Mouse (Mus musculus) left cerebral cortex, adult 2 months (tissue): ENCODE results near the gene Daam1. TPM values are rescaled to one million over a fixed set of nuclear protein-coding genes. Genes with fewer than 3 reads are reported as not detected.
A peak's percentile ranks its signal among the peaks of the same experiment; 100 is the strongest.
"Not testable (repeated sequence)": the region's sequence is repeated elsewhere in the genome, so short reads cannot be mapped to it uniquely, and the experiment has no call there.

Experiments
- DNase-seq, 2 experiments: peaks; one replicate each; pipeline ENCODE4 v3.0.0; 2021 to 2022; ENCODE audit warnings: low spot score in 2 of 2, mixed read lengths in 1 of 2; ENCODE audit errors: extremely low spot score in 1 of 2
- H3K27ac ChIP-seq: fragments of 200-600 bp; 2 replicates; pipeline ENCODE4 v1.8.1; 2022
- H3K4me3 ChIP-seq: fragments of 200-600 bp; 2 replicates; pipeline ENCODE4 v1.8.1; 2022
- CTCF ChIP-seq: fragments of 200-600 bp; IDR thresholded peaks from 2 replicates; pipeline ENCODE4 v1.8.1; 2022; ENCODE audit warnings: antibody characterized with exemption, mild to moderate bottlenecking, moderate library complexity
- intact Hi-C: fragments of 180-260 bp; cut with DNase I; formaldehyde crosslinking; loops from one replicate; pipeline ENCODE4 v1.15.1; 2025
- total RNA-seq, 2 experiments: library from RNA; stranded (reverse); gene quantifications; 2 replicates each; pipeline ENCODE4 v1.2.3; 2021

Daam1 gene
- total RNA-seq, 2 experiments from 2014 or later: 48.0 to 55.0 TPM

DNA sequence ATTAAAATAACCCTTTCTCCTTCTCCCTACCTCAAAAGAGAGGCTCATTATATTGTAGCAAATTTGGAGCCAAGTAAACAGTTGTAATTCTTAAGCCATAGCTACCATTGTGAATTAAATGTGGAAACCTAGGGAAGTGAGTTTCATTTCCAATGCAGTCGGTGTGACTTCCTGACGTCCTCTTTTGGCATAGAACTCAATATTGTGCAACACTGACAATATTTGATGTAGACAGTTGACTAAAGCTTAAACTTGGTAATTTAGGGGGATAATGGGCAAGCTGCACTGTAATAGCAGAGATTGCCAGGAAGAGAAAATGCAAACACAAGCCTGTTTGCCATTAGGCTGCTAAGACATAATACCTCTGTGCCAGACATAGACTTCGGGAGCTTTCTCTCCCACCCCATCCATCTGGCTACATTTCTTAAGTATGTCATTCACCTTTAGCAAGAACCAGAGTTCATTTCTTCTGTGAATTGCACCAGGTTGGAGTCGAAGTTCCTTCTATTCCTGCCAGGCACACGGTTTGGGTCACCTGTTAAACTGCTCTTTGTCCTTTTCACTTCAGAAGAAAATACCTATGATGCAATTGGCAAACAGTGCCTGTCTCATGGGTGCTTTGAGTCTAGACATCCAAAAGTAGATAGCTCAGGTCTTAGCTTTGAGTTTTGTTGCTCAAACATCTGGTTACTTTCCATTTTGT, 5.2 kb downstream of the Daam1 start:
- no peak overlapping the region for H3K27ac ChIP-seq
- TF ChIP-seq CTCF: no peak
- DNase-seq: no peak
- no peak overlapping the region for H3K4me3 ChIP-seq
- intact Hi-C loops: no loop called here

DNA sequence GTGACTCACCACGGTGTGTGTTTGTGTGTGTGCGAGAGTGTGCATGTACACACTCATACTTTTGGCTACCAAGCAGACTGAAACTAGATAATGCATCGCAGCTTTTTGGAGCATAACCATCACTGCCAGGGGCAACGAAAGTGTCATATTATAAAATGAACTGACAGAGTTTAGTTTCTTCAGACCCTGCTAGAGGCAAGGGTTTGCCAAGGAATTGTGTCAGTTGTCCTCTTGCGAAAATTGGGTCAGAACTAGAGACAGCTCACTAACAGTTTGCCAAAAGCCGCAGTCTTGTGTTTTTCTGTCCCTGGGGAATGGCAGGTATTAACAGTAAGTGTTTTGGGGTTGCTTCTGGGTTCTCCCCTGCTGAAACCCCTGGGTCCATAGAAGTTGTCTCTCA, 5.9 kb downstream of the Daam1 start:
- Histone ChIP-seq H3K27ac (no peak overlapping the region), H3K4me3 (no peak overlapping the region)
- no peak for TF ChIP-seq CTCF
- DNase-seq: no peak
- intact Hi-C loops: no loop called here

DNA sequence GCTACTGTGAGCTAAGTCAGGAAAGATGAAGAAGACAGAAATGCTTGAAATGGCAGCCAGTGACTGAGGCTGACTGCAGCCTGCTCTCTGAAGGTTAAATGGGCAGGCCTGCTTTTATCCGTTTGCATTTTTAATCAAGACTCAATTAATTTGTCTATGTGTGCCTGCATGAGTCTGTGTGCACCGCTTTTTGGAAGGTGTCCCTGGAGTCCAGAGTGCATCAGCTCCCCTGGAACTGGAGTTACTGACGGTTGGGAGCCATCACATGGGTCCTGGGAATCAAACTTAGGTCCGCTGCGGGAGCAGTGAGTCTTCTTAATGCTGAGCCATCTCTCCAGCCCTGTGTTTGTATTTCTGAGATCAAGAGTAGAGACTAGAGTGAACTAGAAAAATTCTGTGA, 6.7 kb downstream of the Daam1 start:
- intact Hi-C loops: no loop called here
- no peak for TF ChIP-seq CTCF

DNA sequence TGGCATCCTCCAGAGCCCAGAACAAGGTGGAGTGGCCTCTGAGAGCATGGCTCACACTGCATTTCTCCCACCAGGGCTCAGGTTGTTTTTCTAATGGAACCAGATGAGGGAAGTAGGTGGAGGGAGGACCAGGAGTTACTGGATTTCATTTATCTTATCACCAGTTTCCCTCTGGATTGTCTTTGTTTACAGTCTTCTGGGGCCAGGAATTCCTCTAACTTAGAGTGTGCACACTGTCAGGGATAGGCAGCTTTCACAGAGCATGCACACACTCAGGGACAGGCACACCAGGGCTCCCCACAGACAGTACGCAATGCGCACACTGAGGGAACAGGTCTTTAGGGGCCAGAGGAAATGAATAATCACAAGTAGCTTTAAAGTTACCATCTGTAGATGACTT, 7.4 kb downstream of the Daam1 start:
- TF ChIP-seq CTCF: no peak
- Histone ChIP-seq H3K27ac (no peak overlapping the region), H3K4me3 (no peak overlapping the region)
- no peak for DNase-seq
- intact Hi-C loops: no loop called here

More for the DNA sequence above, 6.7 kb downstream of the Daam1 start:
- Histone ChIP-seq H3K4me3 (no peak overlapping the region), H3K27ac (no peak overlapping the region)
- no peak for DNase-seq

DNA sequence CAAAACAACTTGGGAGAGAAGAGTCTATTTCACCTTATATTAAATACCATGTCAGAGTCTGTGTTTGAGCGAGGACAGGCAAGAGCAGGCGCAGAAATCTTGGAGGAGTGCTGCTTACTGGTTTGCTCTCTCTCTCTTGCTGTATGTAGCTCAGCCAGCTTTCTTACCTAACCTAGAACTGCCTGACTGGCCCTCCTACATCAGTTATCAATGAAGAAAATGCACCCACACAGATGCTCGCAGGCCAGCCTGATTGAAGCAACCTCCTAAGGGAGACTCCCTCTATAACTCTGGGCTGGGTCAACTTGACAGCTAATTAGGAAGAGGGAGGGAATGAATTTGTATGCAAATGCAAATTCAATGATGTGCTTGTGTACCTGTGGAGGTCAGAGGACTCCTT, 8.8 kb downstream of the Daam1 start:
- intact Hi-C loops: no loop called here
- no peak for TF ChIP-seq CTCF
- H3K4me3 ChIP-seq: no peak overlapping the region
- peak overlapping the region; percentile 12; the same call in 1 of the 2 replicates for H3K27ac ChIP-seq
- DNase-seq: no peak

DNA sequence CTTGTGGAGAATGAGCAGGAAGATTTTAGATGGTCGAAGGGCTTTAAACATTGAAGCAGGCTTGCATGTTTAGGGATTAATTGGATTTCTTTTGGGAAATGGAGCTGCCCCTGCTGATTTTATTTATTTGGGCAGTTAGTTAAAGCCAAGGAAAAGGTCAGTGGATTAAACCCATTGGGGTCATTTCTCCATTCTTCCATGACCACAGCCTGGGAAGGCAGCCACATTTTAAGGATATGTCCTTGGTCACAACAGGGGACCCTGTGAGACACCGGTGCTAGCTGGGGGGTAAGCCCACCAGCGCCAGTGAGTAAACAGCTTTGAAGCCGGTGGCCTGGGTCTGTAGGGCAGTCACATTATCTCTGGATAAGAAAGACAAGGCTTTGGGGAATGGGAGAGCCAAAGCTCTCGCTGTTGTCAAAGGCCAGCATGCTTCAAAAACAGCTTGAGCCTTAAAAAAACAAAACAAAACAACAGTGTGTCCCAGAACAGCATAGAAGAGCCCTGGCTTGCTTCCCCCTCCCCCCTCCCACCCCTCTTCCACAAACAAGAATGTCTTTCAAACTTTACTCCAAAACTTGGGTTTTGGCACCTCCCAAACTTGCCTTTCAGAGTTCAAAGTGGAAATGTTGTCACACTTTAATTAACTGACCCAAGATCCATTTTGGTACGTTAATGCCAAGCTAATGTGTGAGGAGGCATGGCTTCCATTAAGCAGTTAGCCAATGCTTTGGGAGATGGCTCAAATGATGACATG, 9.7 kb downstream of the Daam1 start:
- intact Hi-C loops: no loop called here
- Histone ChIP-seq H3K4me3 (no peak overlapping the region), H3K27ac (no peak overlapping the region)
- DNase-seq: no peak
- no peak for TF ChIP-seq CTCF

DNA sequence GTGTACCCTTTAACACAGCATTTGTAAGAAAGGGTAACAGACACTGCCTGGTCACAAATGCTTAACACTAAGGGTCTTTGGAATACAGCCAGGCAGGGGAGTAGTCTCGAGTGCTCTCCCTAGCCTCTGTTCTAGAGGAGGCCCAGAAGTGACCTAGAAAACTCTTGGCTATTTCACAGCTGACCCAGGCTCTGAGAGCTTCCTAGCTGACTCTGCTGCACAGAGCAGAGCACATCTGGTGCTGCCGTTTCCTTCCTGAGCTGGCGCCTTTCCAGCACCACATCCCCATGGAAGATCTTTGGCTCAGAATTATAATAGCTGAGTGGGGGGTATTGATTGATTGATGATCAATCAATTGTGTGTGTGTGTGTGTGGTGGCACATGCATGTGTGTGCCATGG, 11.1 kb downstream of the Daam1 start:
- DNase-seq: no peak
- H3K27ac ChIP-seq: no peak overlapping the region
- no peak overlapping the region for H3K4me3 ChIP-seq
- intact Hi-C loops: no loop called here
- no peak for TF ChIP-seq CTCF

DNA sequence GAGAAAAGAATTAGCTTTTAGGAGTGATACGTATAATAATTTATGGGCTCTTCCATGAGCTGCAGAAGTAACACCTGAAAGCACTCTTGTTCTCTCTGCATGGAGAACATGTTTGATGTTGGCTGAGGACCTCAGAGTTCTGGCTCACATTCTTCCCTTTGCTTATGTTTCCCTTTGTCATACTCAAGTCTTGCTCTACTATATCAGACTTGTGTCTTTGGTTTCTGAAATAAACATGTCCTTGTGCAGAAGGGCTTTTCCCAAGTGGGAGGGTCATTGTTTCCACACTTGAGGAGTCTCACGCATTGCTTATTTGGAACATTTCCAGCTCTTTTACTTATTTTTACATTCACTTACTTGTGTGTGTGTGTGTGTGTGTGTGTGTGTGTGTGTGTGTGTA, 11.7 kb downstream of the Daam1 start:
- TF ChIP-seq CTCF: no peak
- no peak for DNase-seq
- no peak overlapping the region for H3K4me3 ChIP-seq
- no peak overlapping the region for H3K27ac ChIP-seq
- intact Hi-C loops: no loop called here

DNA sequence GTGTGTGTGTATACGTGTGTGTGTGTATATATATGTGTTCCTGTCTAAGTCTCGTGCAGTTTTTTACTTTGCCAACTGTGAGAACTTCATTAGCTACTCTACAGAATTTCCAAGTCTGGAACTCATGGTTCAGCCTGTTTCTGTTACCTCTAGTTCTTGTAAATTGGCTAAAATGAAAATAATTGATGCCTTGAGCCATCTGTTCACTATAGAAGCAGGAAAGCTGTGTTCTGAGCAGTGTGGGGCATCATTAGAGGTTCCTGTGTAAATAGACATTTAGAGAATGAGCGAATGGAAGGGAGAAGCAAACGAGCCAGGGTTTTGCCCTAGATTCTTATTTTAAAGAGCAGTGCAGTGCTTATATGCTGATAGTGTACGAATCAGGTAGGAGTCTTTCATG, 14.6 kb downstream of the Daam1 start:
- TF ChIP-seq CTCF: no peak
- intact Hi-C loops: no loop called here
- no peak for DNase-seq
- H3K27ac ChIP-seq: no peak overlapping the region
- H3K4me3 ChIP-seq: no peak overlapping the region

DNA sequence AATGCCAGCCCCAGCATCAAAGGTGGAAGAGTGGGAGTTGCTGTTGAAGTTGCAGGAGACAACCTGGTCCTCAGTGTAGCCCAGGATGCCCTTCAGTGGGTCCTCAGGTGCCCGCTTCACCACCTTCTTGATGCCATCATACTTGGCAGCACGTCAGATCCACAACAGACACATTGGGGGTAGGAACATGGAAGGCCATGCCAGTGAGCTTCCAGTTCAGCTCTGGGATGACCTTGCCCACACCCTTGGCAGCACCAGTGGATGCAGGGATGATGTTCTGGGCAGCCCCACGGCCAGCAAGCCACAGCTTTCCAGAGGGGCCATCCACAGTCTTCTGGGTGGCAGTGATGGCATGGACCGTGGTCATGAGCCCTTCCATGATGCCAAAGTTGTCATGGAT, 15.5 kb downstream of the Daam1 start:
- intact Hi-C loops, H3K4me3 ChIP-seq, DNase-seq, H3K27ac ChIP-seq: not testable (repeated sequence)

DNA sequence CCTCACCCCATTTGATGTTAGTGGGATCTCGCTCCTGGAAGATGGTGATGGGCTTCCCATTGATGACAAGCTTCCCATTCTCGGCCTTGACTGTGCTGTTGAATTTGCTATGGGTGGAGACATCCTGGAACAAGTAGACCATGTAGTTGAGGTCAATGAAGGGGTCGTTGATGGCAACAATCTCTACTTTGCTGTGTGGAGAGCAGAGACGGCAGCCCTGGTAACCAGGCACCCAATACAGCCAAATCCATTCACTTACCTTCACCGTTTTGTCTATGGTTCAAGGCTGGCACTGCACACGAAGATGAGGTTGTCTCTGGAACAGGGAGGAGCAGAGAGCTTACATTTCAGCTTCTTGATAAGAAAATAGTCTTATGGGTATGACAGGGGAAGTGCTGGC, 16.1 kb downstream of the Daam1 start:
- H3K4me3 ChIP-seq, H3K27ac ChIP-seq, DNase-seq, intact Hi-C loops: not testable (repeated sequence)

DNA sequence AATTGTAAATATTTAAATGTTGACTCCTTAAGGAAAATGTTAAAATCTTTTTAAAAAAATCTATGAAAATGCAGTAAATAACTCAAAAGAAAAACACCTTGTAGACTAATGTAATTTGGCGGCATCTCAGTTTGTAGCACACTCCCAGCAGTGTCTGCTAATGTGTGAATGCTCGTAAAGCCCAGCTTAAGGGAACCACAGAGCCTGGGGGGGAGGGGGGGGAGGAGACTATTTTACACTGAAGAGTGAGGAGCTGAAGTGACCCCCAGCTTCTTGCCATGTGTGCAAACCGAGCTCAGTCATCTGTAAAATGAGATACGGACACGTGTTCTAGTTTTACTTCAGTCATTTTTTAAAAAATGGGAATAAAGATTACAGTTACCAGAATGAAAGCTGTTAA, 16.7 kb downstream of the Daam1 start:
- intact Hi-C loops: no loop called here
- no peak for DNase-seq
- Histone ChIP-seq H3K4me3 (no peak overlapping the region), H3K27ac (no peak overlapping the region)
- no peak for TF ChIP-seq CTCF
